Mouse (Mus musculus) heart, embryonic 12.5 days (tissue): ENCODE results near the gene Pdcd7. TPM values are rescaled to one million over a fixed set of nuclear protein-coding genes. Genes with fewer than 3 reads are reported as not detected.
A peak's percentile ranks its signal among the peaks of the same experiment; 100 is the strongest.
"Not testable (repeated sequence)": the region's sequence is repeated elsewhere in the genome, so short reads cannot be mapped to it uniquely, and the experiment has no call there.

ENCODE experiments used
- ATAC-seq: fragments of 200-750 bp; cut with Nextera tagmentation; 2 replicates; pipeline ENCODE4 v1.8.0; 2017; ENCODE audit warnings: moderate TSS enrichment, moderate library complexity; ENCODE audit not compliant: insufficient number of reproducible peaks, low FRiP score
- H3K27ac ChIP-seq: fragments of 300-500 bp; sonication (generic); 2 replicates; pipeline ENCODE4 v1.5.1; 2016; ENCODE audit warnings: mild to moderate bottlenecking, moderate library complexity; ENCODE audit not compliant: poor library complexity, severe bottlenecking
- H3K27me3 ChIP-seq: fragments of 300-500 bp; sonication (generic); replicated peaks from 2 replicates; pipeline ENCODE4 v1.6.1; 2016; ENCODE audit warnings: mild to moderate bottlenecking, moderate library complexity
- H3K36me3 ChIP-seq: fragments of 300-500 bp; sonication (generic); 2 replicates; pipeline ENCODE4 v1.6.1; 2016; ENCODE audit warnings: mild to moderate bottlenecking, moderate library complexity
- H3K4me1 ChIP-seq: fragments of 300-500 bp; sonication (generic); replicated peaks from 2 replicates; pipeline ENCODE4 v1.6.1; 2016; ENCODE audit warnings: mild to moderate bottlenecking
- H3K4me2 ChIP-seq: fragments of 300-500 bp; sonication (generic); 2 replicates; pipeline ENCODE4 v1.6.1; 2016; ENCODE audit warnings: mild to moderate bottlenecking, moderate library complexity
- H3K4me3 ChIP-seq: fragments of 300-500 bp; sonication (generic); 2 replicates; pipeline ENCODE4 v1.5.1; 2016; ENCODE audit warnings: mild to moderate bottlenecking
- H3K9ac ChIP-seq: fragments of 300-500 bp; sonication (generic); 2 replicates; pipeline ENCODE4 v1.6.1; 2016; ENCODE audit warnings: mild to moderate bottlenecking, moderate library complexity
- H3K9me3 ChIP-seq: fragments of 300-500 bp; sonication (generic); replicated peaks from 2 replicates; pipeline ENCODE4 v1.6.1; 2016; ENCODE audit warnings: mild to moderate bottlenecking, moderate library complexity
- WGBS: fragments of 180-500 bp; shearing (Covaris S2); methylation state at CpG from one replicate; pipeline ENCODE4 v1.1.7; 2016; 5-methylcytosine and 5-hydroxymethylcytosine counted together
- polyA plus RNA-seq: library from polyadenylated mRNA; unstranded; fragments of >200 nt; fragmentation: Nextera tagmentation; extraction: Ambion mirVana; gene quantifications from 2 replicates; pipeline ENCODE4 v1.2.1, GENCODE M21; 2016

Gene Pdcd7
- polyA plus RNA-seq, 1 experiment from 2014 or later, result 9.9 TPM

- 89% methylated on average over 11 of the region's 11 CpGs for WGBS
- H3K9ac ChIP-seq, result no peak overlapping the region
- H3K36me3 ChIP-seq, result peaks cover 74% of the 10 kb centered on the region
- H3K4me1 ChIP-seq, result no peaks in the 10 kb centered on the region
- H3K27me3 ChIP-seq, result no peaks in the 10 kb centered on the region
- no peak for ATAC-seq
- H3K27ac ChIP-seq, result no peak overlapping the region
- no peak overlapping the region for H3K4me3 ChIP-seq
- H3K4me2 ChIP-seq, result no peak overlapping the region
- no peaks in the 10 kb centered on the region for H3K9me3 ChIP-seq
Measured at GRCm38 (mm10) chr9:65322255-65322900, 23.5 kb upstream of the Pdcd7 start.

GRCm38 (mm10) chr9:65325971-65326370 is 19.9 kb upstream of the Pdcd7 start:
- Histone ChIP-seq H3K27me3 (no peaks in the 10 kb centered on the region), H3K4me1 (no peaks in the 10 kb centered on the region), H3K4me2 (no peak overlapping the region), H3K4me3 (no peak overlapping the region), H3K9ac (no peak overlapping the region), H3K27ac (no peak overlapping the region), H3K36me3 (peaks cover 77% of the 10 kb centered on the region), H3K9me3 (no peaks in the 10 kb centered on the region)
- no peak for ATAC-seq

GRCm38 (mm10) chr9:65327371-65327770 is 18.5 kb upstream of the Pdcd7 start:
- Histone ChIP-seq H3K27ac (no peak overlapping the region), H3K4me1 (no peaks in the 10 kb centered on the region), H3K27me3 (no peaks in the 10 kb centered on the region), H3K36me3 (peaks cover 72% of the 10 kb centered on the region), H3K4me3 (no peak overlapping the region), H3K9me3 (no peaks in the 10 kb centered on the region), H3K9ac (no peak overlapping the region), H3K4me2 (no peak overlapping the region)
- ATAC-seq, result no peak
- WGBS, result 82% methylated on average over 2 of the region's 2 CpGs

GRCm38 (mm10) chr9:65333958-65334357 is 11.9 kb upstream of the Pdcd7 start:
- H3K27ac ChIP-seq, result no peak overlapping the region
- H3K9ac ChIP-seq, result no peak overlapping the region
- H3K4me2 ChIP-seq, result no peak overlapping the region
- ATAC-seq, result no peak
- no peak overlapping the region for H3K4me3 ChIP-seq
- H3K4me1 ChIP-seq, result no peaks in the 10 kb centered on the region
- H3K9me3 ChIP-seq, result no peaks in the 10 kb centered on the region
- 89% methylated on average over 5 of the region's 5 CpGs for WGBS
- H3K27me3 ChIP-seq, result no peaks in the 10 kb centered on the region
- peaks cover 14% of the 10 kb centered on the region for H3K36me3 ChIP-seq

- 74% methylated on average over 4 of the region's 4 CpGs for WGBS
- no peak for ATAC-seq
- H3K4me3 ChIP-seq, result no peak overlapping the region
Measured at GRCm38 (mm10) chr9:65339146-65339545, 6.8 kb upstream of the Pdcd7 start.

GRCm38 (mm10) chr9:65340414-65340813 is 5.5 kb upstream of the Pdcd7 start:
- no peak for ATAC-seq
- 76% methylated on average over 2 of the region's 2 CpGs for WGBS
- H3K36me3 ChIP-seq, result no peaks in the 10 kb centered on the region

More at GRCm38 (mm10) chr9:65339146-65339545, 6.8 kb upstream of the Pdcd7 start:
- no peaks in the 10 kb centered on the region for H3K9me3 ChIP-seq
- no peak overlapping the region for H3K9ac ChIP-seq
- no peaks in the 10 kb centered on the region for H3K27me3 ChIP-seq
- H3K36me3 ChIP-seq, result no peaks in the 10 kb centered on the region
- no peak overlapping the region for H3K27ac ChIP-seq
- no peak overlapping the region for H3K4me2 ChIP-seq
- H3K4me1 ChIP-seq, result no peaks in the 10 kb centered on the region

GRCm38 (mm10) chr9:65345439-65345838 is 465 bp upstream of the Pdcd7 start:
- Histone ChIP-seq H3K4me2 (peak overlapping the region; percentile 85), H3K4me3 (peak overlapping the region; percentile 95), H3K4me1 (peaks cover 14% of the 10 kb centered on the region), H3K27ac (peak overlapping the region; percentile 97)
- not testable (repeated sequence) for ATAC-seq, H3K36me3 ChIP-seq, H3K9me3 ChIP-seq, H3K27me3 ChIP-seq, H3K9ac ChIP-seq
- 64% methylated on average over 11 of the region's 11 CpGs for WGBS

More at GRCm38 (mm10) chr9:65340414-65340813, 5.5 kb upstream of the Pdcd7 start:
- no peak overlapping the region for H3K27ac ChIP-seq
- no peak overlapping the region for H3K4me2 ChIP-seq
- H3K4me3 ChIP-seq, result no peak overlapping the region
- H3K27me3 ChIP-seq, result no peaks in the 10 kb centered on the region
- no peaks in the 10 kb centered on the region for H3K4me1 ChIP-seq
- H3K9me3 ChIP-seq, result peaks cover 7% of the 10 kb centered on the region; the same call in 1 of the 2 replicates
- no peak overlapping the region for H3K9ac ChIP-seq

- H3K27me3 ChIP-seq, result no peaks in the 10 kb centered on the region
- no peaks in the 10 kb centered on the region for H3K36me3 ChIP-seq
- peak; percentile 82 for ATAC-seq
- peaks cover 7% of the 10 kb centered on the region; the same call in 1 of the 2 replicates for H3K9me3 ChIP-seq
- peak overlapping the region; percentile 85 for H3K4me2 ChIP-seq
- peaks cover 19% of the 10 kb centered on the region for H3K4me1 ChIP-seq
- peak overlapping the region; percentile 94 for H3K9ac ChIP-seq
- 2% methylated on average over 77 of the region's 77 CpGs for WGBS
- peak overlapping the region; percentile 95 for H3K4me3 ChIP-seq
- peak overlapping the region; percentile 97 for H3K27ac ChIP-seq
Measured at GRCm38 (mm10) chr9:65346476-65347111, 690 bp downstream of the Pdcd7 start.

- peaks cover 19% of the 10 kb centered on the region for H3K4me1 ChIP-seq
- peaks cover 7% of the 10 kb centered on the region; the same call in 1 of the 2 replicates for H3K9me3 ChIP-seq
- H3K4me2 ChIP-seq, result peak overlapping the region; percentile 85
- peak overlapping the region; percentile 95 for H3K4me3 ChIP-seq
- H3K36me3 ChIP-seq, result no peaks in the 10 kb centered on the region
- no peaks in the 10 kb centered on the region for H3K27me3 ChIP-seq
- no peak for ATAC-seq
- 28% methylated on average over 8 of the region's 8 CpGs for WGBS
- peak overlapping the region; percentile 97; the same call in 1 of the 2 replicates for H3K27ac ChIP-seq
- peak overlapping the region; percentile 94 for H3K9ac ChIP-seq
Measured at GRCm38 (mm10) chr9:65347112-65347850, 1.4 kb downstream of the Pdcd7 start.

GRCm38 (mm10) chr9:65353251-65353650 is 7.3 kb downstream of the Pdcd7 start:
- Histone ChIP-seq H3K9ac (no peak overlapping the region), H3K9me3 (no peaks in the 10 kb centered on the region), H3K4me3 (no peak overlapping the region), H3K27ac (no peak overlapping the region), H3K27me3 (no peaks in the 10 kb centered on the region), H3K36me3 (peaks cover 37% of the 10 kb centered on the region), H3K4me1 (peaks cover 9% of the 10 kb centered on the region), H3K4me2 (no peak overlapping the region)
- WGBS, result 87% methylated on average over 5 of the region's 5 CpGs
- no peak for ATAC-seq

GRCm38 (mm10) chr9:65356561-65356960 is 10.7 kb downstream of the Pdcd7 start:
- 80% methylated on average over 7 of the region's 7 CpGs for WGBS
- no peak for ATAC-seq
- no peak overlapping the region for H3K4me3 ChIP-seq

More at GRCm38 (mm10) chr9:65356561-65356960, 10.7 kb downstream of the Pdcd7 start:
- Histone ChIP-seq H3K9ac (no peak overlapping the region), H3K4me1 (peaks cover 8% of the 10 kb centered on the region), H3K4me2 (no peak overlapping the region), H3K27me3 (no peaks in the 10 kb centered on the region), H3K36me3 (peaks cover 64% of the 10 kb centered on the region), H3K9me3 (no peaks in the 10 kb centered on the region), H3K27ac (no peak overlapping the region)
